Mouse (Mus musculus) left cerebral cortex, adult 9 months (tissue): ENCODE data around the gene Kpnb1.

Experiments
- DNase-seq, 2 experiments: peaks; one replicate each; pipeline ENCODE4 v3.0.0; 2022; ENCODE audit warnings: low spot score in 2 of 2

Gene Kpnb1

DNA sequence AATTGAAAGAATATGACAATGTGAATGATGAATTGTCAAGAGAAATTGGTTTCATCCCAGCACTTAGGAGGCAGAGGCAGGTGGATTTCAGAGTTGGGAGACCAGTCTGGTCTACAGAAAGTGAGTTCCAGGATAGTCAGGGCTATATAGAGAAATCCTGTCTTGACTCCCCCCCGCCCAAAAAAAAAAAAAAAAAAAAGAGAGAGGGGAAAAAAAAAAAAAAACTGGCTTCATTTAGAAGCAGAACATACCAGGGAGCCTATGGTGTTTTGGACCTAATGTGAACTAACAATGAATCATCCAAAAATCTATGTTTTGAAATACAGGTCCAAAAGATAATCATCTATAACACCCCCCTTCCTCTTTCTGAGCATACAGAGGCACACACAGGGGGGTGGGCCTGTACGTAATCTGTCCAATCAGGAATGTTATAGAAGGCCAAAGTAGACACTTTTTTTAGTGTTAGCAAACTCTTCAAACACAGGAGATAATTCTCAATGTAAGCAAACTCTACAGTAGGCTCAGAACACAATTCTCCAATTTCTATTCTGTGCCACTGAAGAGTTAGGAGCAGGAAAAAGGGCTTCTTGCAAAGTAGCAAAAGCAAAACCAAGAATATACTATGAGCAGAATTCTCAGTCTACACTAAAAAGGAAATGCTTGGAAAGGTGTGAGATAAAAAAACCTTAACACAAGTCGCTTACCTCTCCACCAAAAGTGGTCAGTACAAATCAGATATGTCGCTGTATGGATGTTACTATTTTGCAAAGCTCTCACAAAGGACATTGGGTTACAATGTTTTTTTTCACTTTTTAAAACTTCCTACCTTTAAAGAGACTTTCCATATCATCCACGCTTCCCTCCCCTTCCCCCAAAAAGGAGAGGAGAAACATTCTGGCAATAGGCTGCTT lies 1.7 kb downstream of the Kpnb1 start:
- no peak for DNase-seq

DNA sequence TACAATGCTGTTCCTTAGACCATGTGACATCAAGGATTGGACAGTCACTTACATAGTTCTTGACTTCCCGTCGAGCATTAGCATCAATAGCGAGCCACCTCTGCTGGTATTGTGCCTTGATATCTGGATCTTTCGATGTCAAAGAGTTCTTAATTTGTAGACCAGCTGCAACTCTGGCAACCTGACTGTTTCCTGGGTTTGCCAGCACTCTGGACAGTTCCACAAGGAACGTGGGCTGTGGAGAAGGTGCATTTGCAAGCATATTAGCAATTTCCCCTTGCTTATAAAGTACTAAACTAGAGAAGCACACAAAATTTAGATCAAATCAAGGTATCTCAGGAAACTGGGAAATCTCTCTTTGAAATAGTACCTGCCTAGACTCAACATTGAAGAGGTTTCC lies 2.8 kb downstream of the Kpnb1 start:
- DNase-seq = no peak

DNA sequence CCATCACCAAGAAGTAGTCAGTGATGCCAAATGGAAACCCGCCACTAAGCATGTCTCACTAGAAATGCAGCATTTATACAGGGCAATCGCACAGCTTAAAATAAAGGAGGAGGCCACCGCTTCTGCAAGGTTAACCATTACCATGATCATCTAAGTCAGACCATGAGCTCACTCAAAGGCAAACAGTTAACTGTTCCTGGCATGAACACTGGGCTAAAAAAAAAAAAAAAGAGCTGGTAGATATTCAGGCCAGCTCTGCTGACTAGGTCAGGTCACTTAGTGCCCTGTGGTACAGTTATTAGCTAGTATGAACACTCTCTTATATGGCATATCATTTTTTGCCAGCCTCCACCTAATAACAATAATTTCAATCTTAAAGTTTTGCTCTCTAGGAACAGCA lies 5.2 kb downstream of the Kpnb1 start:
- DNase-seq = no peak

DNA sequence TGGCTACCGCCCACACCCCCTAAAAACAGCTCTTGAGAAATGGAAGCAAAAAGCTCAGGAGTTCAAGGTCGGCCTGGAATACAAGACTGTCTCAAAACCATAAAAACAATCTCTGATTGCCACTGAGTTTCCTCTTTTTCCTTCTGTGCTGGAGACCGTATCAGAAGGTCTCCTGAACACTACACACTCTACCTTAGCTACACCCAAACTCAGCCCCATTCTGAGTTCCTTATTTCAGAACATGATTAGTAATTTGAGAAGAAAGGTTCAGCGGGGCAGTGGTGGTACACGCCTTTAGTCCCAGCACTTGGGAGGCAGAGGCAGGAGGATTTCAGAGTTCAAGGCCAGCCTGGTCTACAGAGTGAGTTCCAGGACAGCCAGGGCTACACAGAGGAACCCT lies 6.6 kb downstream of the Kpnb1 start:
- no peak for DNase-seq

DNA sequence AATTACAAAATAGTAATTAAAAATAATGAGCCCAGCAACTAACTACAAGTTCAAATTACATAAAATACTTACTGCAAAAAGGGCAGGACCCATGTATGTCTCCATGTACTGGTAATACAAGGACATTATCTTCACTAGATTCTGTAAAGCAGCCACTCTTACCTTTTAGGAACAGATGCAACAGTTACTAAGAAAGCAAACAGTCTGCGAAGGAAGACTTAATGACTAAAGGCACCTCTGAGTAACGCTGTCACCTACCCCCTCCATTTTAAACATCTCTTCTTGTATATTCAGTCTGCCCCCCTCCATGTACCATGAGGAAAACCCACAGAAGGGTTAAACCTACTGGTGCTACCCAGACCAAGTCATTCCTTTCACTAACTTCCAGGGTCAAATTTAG lies 9.5 kb downstream of the Kpnb1 start:
- DNase-seq = no peak

DNA sequence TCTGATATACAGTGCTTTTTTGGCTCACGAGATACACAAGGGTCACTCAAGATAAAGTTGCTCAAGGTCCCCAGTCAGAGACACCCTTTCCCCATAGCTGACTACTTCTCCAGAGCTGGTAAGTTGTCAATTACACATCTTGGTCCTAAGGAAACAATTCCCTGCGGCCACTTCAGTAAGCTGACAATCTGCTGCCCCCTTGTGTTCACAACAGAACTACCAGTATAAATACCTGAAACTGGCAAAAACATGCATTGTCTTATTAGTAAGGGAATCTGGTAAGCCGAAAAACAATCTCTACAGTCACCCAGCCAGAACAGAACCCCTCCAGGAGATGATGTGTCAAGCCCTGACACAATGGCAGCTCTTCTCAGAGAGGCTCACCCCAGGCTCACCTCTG lies 10.8 kb downstream of the Kpnb1 start:
- DNase-seq = peak in 1 of 2 experiments; percentile 59

DNA sequence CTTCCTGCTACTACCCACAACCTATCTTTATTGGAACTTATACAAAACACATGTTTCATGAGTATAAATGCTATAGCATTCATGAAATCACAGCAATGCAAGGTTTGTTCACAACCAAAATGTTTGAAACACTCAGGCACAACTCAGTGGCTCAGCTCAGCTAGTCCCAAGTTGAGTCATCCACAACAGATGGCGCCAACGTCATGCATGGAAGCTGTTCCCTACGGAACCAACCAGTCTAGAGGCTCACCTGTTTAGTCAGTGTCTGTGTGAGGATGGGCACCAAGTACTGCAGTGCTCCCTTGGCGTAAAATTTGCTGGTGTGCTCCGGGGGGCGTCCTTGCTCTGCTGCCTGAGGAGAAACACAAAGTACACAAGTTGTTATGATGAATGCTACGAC lies 12.2 kb downstream of the Kpnb1 start:
- peak in 1 of 2 experiments; percentile 65 for DNase-seq

DNA sequence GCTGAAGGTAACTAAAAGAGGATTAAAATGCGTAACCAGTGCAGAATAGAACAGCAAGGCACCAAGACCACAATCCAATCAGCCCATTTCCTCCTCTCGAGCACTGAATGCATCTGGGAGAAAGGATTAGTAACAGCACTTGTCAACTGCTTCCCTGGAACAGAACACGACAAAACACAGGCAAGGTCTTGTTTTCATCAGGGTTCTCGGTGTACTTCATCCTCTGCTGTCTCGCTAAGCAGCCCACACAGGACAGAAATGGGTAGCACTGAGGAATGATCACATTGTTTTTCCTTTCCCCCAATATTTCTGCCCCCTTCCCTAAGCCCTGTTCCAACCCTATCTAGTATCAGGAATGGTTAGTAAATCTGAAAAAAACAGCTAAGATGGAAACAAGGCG lies 27.3 kb downstream of the Kpnb1 start:
- DNase-seq = no peak

DNA sequence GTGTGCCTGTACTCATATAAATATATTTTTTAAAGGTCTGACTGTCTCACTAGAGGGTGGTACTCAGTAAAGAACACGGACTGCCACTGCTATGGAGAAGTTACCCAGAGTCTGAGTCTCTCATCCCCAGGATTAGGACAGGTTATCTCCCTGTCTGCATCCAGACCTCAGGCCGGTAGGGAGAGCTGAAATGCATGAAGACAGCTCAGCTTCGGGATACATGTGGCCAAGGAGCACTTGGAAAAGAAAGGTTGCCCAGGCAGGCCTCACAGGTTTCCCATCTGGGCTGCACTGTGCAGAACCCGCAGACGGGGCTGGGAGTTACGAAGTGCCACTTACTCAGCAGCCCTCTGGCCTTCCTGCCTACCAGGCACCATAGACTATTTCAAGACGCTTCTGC lies 30.7 kb downstream of the Kpnb1 start:
- DNase-seq = no peak

DNA sequence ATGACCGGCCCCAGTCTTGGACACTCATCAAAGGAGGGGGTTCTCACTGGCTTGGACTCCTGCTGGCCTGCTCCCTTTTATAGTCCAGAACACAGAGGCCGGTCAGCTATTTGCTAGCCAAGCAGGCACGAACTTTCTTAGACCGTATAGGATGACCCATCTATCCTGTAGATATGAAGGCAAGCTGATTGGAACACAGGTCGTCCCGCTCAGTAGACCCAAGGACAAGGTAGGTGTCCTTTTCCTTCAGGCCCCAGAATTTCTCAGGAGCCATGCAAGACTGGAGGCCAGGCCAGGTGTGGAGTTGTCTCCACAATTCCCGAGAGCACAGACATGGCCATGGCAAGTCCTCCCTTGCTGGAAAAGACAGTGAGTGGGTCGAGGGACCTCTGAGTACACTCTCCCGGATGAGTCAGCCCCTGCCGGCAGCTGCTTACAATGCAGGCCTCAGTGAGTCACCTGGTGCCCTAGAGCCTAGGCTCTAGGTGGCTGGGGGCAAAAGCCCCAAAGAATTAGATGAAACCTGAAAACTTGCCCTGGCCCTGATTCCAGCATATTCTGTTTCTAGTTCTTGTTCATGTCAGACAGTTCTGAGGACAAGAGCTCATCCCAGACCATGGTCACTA lies 34.9 kb downstream of the Kpnb1 start:
- DNase-seq = no peak

DNA sequence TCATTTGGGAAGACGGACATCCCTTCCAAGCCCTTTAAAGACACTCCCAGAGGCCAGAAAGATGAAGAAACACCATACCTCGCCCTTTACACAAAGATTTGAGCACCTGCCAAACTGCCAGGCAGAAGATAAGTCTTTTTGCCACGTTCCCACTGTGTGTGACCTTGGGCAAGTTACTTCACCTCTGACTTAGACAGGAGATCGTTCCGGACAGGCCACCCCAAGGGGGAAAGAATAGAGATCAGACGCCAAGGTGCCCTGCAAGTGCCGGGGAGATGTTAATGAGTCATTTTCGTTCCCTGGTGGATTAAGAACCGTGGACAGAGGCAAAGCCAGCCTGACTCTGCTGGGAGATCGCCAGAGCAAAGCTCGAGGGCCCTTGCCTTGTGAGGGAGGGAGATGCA lies 35.7 kb downstream of the Kpnb1 start:
- DNase-seq = no peak

DNA sequence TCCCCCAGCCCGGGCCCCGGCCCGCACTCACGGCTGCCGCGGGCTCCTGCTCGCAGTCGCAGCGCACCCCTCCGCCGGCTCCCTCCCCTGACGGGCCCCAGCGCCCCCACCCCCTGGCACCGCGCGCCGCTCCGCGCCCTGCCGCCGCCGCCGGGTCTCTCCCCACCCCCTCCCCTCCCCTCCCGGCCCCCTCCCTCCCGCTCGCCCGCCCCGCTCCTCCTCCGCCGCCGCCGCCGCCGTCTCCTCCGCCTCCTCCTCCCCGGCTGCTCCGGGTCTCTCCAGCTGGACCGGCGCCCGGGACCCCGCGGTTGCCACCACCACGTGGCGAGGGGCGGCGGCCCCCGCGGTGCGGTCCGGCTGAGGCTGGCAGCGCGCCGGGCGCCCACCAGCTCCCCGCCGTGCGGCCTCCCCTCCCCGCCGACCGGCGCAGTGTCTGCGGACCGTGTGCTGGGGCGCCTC lies 36.3 kb downstream of the Kpnb1 start, which contains the start of gene Tbkbp1:
Tbkbp1 (minus strand) TSS at position 153 of the 459 bp plus-strand sequence.
- DNase-seq = no peak

DNA sequence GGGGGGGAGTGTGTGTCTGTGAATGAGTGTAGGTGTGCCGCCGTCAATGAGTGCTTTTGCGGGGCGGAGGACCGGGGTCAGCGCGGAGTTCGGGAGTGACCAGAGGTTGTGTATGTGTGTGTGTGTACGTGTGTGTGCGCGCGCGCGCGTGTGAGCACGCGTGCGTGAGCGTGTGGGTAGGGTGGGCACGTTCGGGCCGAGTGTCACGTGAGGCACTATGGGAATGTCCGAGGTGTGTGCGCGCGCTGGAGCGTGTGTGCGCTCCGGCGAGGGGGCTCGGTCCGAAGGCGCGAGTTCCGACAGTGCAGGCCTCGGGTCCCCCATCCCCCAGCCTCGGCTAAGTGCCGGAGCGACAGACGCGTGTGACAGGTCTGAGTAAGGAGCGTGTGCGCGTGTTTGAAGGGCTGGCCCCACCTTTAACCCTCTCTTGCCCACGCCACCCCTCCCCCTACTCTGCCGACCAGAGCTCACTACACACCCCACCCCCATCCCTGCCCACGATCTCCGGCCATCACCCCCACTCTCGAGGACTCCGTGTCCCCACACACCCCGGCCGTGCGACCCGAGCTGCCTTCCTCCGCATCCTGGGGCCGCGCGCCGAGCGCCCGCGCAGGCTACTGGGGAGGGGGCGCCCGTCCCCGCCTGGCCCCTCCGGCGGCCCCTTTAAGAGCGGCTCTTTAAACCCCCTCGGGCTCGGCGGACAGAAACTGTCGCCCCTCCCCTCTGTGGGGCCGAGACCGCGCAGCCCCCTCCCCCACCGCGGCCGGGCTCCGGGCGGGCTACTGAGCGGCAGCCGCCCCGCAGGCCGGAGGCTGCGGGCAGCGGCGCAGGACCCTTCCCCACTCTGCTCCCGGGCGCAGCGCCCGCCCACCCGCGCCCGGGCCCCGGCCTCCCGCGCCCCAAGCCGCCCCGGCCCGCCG lies 37.0 kb downstream of the Kpnb1 start:
- peak; percentile 44 to 68 for DNase-seq

DNA sequence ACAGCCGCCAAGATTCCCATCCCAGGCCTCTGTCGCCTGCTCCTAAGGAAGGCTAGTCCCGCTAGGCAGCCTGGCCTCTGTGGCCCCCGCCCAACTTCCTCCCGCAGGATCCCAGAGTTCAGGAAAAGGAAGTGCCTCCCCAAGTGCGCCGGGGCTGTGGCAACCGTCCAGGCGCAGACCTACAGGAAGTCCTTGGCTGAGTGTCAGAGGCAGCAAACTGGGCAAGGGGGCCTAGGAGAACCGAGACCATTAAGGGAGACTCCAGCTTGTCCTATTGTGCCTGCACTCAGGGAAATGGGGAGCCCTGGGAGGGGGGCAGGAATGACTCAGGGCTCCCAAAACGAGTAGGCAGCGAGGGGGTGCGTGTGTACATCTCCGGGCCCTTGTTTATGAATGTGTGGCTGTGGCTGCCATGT lies 37.7 kb downstream of the Kpnb1 start:
- DNase-seq = peak in 1 of 2 experiments; percentile 56

DNA sequence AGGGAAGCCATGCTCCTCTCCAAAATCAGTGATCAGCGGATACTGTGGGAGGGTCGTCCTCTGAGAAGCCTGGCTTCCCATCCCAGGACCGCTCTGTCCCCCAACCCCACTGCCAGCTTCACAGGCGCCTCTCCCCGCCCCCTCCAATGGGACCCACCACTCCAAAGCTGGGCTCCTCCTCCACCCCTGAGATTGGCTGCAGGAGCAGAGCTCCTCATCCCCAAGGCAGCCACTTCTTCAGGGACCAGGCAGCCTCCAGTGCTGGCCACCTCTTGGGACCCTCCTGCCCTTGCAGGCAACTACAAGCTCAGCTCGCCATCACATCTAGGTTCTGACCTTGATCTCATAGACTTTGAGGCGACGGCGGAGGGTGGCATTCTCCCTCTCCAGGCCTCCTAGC lies 38.7 kb downstream of the Kpnb1 start:
- DNase-seq = no peak

DNA sequence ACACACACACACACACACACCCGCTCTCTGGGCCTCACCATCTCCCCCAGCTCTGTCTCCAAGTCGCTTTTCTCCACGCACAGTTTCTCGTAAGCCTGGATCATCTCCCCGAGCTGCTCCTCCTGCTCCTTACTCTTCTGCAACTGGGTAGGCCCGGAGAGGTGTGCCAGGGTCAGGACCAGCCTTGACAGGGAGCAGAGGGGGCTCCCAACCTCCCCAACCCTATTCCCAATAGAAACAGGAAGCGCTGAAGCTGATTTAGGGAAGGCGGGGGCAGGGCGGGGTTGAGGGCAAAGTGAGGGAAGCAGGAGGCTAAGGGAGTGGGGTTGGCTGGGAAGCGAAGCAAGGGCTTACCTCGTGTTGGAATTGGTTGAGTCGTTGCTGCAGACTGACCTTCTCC lies 39.1 kb downstream of the Kpnb1 start:
- DNase-seq = no peak

DNA sequence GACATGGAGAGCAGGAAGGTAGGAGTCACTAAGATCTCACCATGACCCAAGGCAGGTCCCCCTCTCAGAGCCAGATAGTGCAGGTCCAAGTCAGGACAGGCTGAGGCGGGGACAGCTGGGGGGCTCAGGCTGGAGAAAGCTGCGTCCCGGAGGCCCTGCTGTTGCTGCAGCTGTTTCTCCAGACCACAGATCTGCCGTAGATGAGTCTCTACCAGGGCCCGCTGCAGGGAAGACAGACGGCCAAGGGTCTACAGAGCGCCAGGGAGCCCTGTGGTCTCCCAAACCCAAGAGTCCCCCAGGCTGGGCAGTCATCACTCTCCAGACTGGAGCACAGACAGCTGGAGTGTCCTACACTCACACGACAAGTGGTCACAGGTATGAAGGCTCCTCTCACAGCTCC lies 40.3 kb downstream of the Kpnb1 start:
- DNase-seq = no peak

DNA sequence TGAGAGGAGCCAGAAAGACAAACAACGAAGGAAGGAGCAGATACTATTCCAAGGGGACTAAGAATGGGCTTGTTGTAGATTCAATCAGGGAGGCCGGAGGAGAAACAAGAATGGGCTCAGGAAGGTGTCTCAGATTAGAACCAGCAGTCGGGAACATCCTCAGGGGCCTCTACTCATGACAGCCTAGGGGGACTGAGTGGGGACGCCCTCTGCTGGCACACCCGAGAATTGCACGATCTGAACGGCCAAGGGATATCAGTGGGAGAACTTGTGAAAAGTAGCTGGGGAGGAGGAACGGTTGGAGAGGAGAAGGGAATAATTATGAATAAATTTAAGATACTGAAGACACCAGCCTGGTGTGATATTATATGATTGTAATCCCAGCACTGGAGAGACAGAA lies 41.0 kb downstream of the Kpnb1 start:
- peak in 1 of 2 experiments; percentile 88 for DNase-seq

DNA sequence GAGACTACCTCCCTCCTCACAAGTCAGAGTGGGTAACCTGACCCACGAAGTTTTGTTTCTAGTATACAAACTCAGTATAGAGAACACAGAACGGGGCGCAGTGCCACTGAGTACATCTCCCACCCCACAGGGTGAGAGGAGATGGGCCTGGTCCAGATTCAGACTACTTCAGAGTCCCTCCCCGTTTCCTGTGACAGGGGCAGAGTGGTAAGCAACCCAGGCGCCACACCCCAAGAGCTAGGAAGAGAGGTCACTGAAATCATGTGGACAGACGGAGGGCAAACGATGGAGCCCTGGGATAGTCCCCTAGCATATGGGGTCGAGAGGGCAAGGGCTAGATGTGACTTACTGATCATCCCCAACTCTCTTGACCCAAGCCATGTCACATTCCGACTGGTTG lies 41.7 kb downstream of the Kpnb1 start:
- no peak for DNase-seq

DNA sequence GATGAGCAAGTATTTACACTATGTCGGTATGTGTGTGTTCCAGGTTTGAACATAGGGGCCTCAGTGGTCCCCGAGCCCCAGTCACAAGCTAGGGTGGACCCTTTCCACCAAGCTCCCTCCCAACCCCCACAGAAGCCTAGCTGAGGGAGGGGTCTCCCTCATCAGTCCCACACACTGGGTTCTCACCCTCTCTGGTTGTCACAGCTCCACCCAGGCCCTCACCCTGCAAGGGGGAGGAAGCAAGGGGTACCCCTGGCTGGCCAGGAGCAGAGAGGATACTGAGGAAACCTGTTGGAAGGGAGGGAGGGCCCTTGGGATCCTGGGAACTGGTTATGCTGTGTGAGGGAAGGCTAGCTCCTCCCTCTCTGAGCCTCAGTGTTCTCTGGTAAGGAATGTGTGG lies 42.4 kb downstream of the Kpnb1 start:
- no peak for DNase-seq

DNA sequence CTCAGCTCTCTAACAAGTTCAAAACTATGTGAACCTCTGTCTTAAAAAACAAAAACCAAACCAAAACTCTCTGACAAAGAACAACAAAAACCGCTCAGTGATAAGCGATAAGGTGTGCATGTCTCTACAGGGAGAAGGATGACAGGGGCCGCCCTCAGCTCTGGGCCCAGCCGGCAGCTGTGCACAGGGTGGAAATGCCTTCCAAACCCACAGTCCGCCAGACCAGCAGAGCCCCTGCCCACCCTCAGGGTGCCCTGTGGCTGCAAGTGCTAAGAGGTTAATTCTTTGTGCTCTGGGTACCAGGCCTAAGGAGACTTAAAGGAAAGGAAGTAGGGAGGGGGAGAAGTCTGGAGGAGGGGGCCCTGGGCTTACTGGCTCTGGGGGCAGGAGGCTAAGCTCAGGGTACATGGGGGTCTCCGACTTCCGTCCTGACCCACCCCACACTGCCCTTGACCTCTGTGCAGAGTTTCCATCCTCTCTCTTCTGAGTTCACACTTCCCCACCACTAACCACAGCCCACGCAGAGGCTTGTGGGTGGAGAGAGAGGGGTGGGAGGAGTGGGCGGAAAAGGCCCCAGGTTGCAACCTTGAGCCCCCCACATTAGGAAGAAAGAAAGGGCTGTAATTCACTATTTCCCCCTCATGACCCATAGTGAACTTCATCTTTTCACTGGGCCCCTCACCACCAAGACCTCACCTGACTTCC lies 44.3 kb downstream of the Kpnb1 start:
- DNase-seq = no peak
